Mouse (Mus musculus) testis, adult 2 months (tissue): ENCODE results near the gene Fam163b.

Experiments
- CTCF ChIP-seq: fragments of 200-500 bp; IDR thresholded peaks from 2 replicates; pipeline ENCODE4 v1.5.1; 2012; ENCODE audit warnings: low read depth, mild to moderate bottlenecking, inconsistent platforms, low read length, moderate library complexity; ENCODE audit not compliant: control insufficient read depth, insufficient read depth, insufficient replicate concordance
- POLR2A ChIP-seq: fragments of 200-500 bp; IDR thresholded peaks from 2 replicates; pipeline ENCODE4 v1.6.1; 2012; ENCODE audit warnings: low read depth, mild to moderate bottlenecking, inconsistent platforms, low read length, moderate library complexity; ENCODE audit not compliant: control insufficient read depth

DNA sequence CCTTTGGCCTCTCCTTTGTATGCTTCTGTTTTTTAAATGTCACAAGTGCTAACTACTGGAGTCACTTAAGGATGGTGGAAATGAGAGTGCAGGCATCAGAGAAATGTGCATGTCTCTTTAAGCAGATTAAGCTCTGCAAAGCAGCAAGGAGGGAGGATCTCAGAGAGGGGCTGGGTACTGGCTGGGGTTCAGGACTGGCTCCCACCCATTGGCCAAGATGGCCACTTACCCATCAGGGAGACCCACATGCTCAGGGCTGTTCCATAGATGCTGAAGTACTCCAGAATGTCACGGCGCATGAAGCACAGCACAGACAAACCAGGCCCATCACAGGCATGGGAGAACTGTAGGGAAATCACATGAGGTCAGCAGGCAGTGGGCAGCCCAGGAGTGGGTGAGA is 75.2 kb downstream of the Fam163b start:
- no peak for TF ChIP-seq CTCF
- TF ChIP-seq POLR2A, result no peak
